Mouse (Mus musculus) heart, embryonic 16.5 days (tissue): ENCODE results near the gene Grasp. TPM values are rescaled to one million over a fixed set of nuclear protein-coding genes. Genes with fewer than 3 reads are reported as not detected.

Experiments
- ATAC-seq: fragments of 200-750 bp; cut with Nextera tagmentation; replicated peaks from 2 replicates; pipeline ENCODE4 v1.8.0; 2017; ENCODE audit warnings: moderate number of reproducible peaks; ENCODE audit not compliant: insufficient read depth, low FRiP score; ENCODE audit errors: extremely low read depth
- H3K27ac ChIP-seq: fragments of 300-500 bp; sonication (generic); 2 replicates; pipeline ENCODE4 v1.5.1; 2014; ENCODE audit warnings: mild to moderate bottlenecking, low read length, control low read depth, moderate library complexity
- H3K27me3 ChIP-seq: fragments of 300-500 bp; sonication (generic); 2 replicates; pipeline ENCODE4 v1.6.1; 2014; ENCODE audit warnings: low read length, mixed read lengths; ENCODE audit not compliant: control insufficient read depth, insufficient read depth
- H3K36me3 ChIP-seq: fragments of 300-500 bp; sonication (generic); 2 replicates; pipeline ENCODE4 v1.6.1; 2014; ENCODE audit not compliant: control insufficient read depth, insufficient read depth
- H3K4me1 ChIP-seq: fragments of 300-500 bp; sonication (generic); 2 replicates; pipeline ENCODE4 v1.6.1; 2014; ENCODE audit warnings: low read length, mixed read lengths; ENCODE audit not compliant: control insufficient read depth, insufficient read depth
- H3K4me2 ChIP-seq: fragments of 300-500 bp; sonication (generic); 2 replicates; pipeline ENCODE4 v1.6.1; 2014; ENCODE audit warnings: low read depth, mild to moderate bottlenecking, control low read depth, low read length
- H3K4me3 ChIP-seq: fragments of 300-500 bp; sonication (generic); 2 replicates; pipeline ENCODE4 v1.5.1; 2014; ENCODE audit warnings: mild to moderate bottlenecking, control low read depth, low read length
- H3K9ac ChIP-seq: fragments of 300-500 bp; sonication (generic); 2 replicates; pipeline ENCODE4 v1.6.1; 2014; ENCODE audit warnings: low read length, control low read depth
- H3K9me3 ChIP-seq: fragments of 300-500 bp; sonication (generic); replicated peaks from 2 replicates; pipeline ENCODE4 v1.6.1; 2016; ENCODE audit warnings: low read length; ENCODE audit not compliant: control insufficient read depth
- WGBS: fragments of 180-500 bp; shearing (Covaris S2); extraction: QIAGEN DNeasy Blood & Tissue Kit; methylation state at CpG from one replicate; pipeline ENCODE4 v1.1.7; 2014; 5-methylcytosine and 5-hydroxymethylcytosine counted together
- polyA plus RNA-seq: library from polyadenylated mRNA; unstranded; fragments of >200 nt; fragmentation: Nextera tagmentation; extraction: Ambion mirVana; gene quantifications from 2 replicates; pipeline ENCODE4 v1.2.1, GENCODE M21; 2015

Grasp gene
- polyA plus RNA-seq = 3.1 and 3.4 TPM in 2 replicates

GRCm38 (mm10) chr15:101224006-101224906 lies at the start of gene Grasp:
Gene Grasp (plus strand): TSS chr15:101224188.
- Histone ChIP-seq H3K27me3 (peaks cover 11% of the 10 kb centered on the region), H3K9me3 (no peaks in the 10 kb centered on the region), H3K27ac (peak within 1 kb of the TSS; percentile 86), H3K4me1 (peaks cover 27% of the 10 kb centered on the region), H3K4me2 (peak within 1 kb of the TSS; percentile 88), H3K36me3 (peaks cover 6% of the 10 kb centered on the region; the same call in 1 of the 2 replicates), H3K4me3 (peak within 1 kb of the TSS; percentile 90), H3K9ac (peak within 1 kb of the TSS; percentile 94)
- peak; percentile 90 for ATAC-seq
- under 1% methylated on average over 74 of the region's 77 CpGs for WGBS

GRCm38 (mm10) chr15:101174294-101175130 lies 49.5 kb upstream of the Grasp start:
- H3K9ac ChIP-seq = peak overlapping the region; percentile 96
- H3K27ac ChIP-seq = peak overlapping the region; percentile 78
- H3K27me3 ChIP-seq = no peaks in the 10 kb centered on the region
- H3K4me2 ChIP-seq = peak overlapping the region; percentile 78
- WGBS = 2% methylated on average over 32 of the region's 46 CpGs
- H3K9me3 ChIP-seq = no peaks in the 10 kb centered on the region
- no peaks in the 10 kb centered on the region for H3K36me3 ChIP-seq
- peak; percentile 21; the same call in 1 of the 2 replicates for ATAC-seq
- peaks cover 45% of the 10 kb centered on the region for H3K4me1 ChIP-seq
- H3K4me3 ChIP-seq = peak overlapping the region; percentile 79

DNA sequence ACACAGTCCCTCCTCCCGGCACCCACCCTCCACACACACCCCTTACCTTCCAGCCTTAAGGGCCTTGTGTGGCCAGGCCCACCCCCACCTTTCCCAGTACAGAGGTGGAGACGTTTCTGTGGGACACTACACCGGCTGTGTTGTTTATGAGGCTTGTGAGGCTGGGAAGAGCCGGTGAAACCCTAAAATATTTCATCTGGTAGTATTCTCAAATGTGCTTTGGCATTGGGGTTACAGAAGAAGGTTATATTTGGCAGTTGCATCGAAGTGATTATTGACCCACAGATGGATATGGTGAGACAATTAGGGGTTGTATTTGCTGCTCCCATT lies 48.9 kb upstream of the Grasp start:
- 11% methylated on average over 5 of the region's 5 CpGs for whole genome bisulfite sequencing
- peak overlapping the region; percentile 89 for H3K27ac ChIP-seq

GRCm38 (mm10) chr15:101175613-101176283 lies 48.2 kb upstream of the Grasp start:
- Histone ChIP-seq H3K9ac (peak overlapping the region; percentile 96), H3K4me2 (peak overlapping the region; percentile 78), H3K36me3 (no peaks in the 10 kb centered on the region), H3K27me3 (no peaks in the 10 kb centered on the region), H3K4me1 (peaks cover 56% of the 10 kb centered on the region), H3K4me3 (peak overlapping the region; percentile 79), H3K27ac (peak overlapping the region; percentile 89), H3K9me3 (no peaks in the 10 kb centered on the region)
- 23% methylated on average over 17 of the region's 17 CpGs for WGBS
- no peak for ATAC-seq

More for the DNA sequence above, 48.9 kb upstream of the Grasp start:
- Histone ChIP-seq H3K9ac (peak overlapping the region; percentile 96), H3K4me1 (peaks cover 49% of the 10 kb centered on the region), H3K36me3 (no peaks in the 10 kb centered on the region), H3K4me3 (peak overlapping the region; percentile 79), H3K27me3 (no peaks in the 10 kb centered on the region), H3K9me3 (no peaks in the 10 kb centered on the region), H3K4me2 (peak overlapping the region; percentile 78)
- no peak for ATAC-seq

GRCm38 (mm10) chr15:101176284-101176680 lies 47.7 kb upstream of the Grasp start:
- no peak for ATAC-seq
- Histone ChIP-seq H3K27ac (peak overlapping the region; percentile 89), H3K9me3 (no peaks in the 10 kb centered on the region), H3K9ac (peak overlapping the region; percentile 96; the same call in 1 of the 2 replicates), H3K4me2 (peak overlapping the region; percentile 78), H3K36me3 (no peaks in the 10 kb centered on the region), H3K27me3 (no peaks in the 10 kb centered on the region), H3K4me1 (peaks cover 59% of the 10 kb centered on the region), H3K4me3 (peak overlapping the region; percentile 79; the same call in 1 of the 2 replicates)
- WGBS = 26% methylated on average over 3 of the region's 3 CpGs

DNA sequence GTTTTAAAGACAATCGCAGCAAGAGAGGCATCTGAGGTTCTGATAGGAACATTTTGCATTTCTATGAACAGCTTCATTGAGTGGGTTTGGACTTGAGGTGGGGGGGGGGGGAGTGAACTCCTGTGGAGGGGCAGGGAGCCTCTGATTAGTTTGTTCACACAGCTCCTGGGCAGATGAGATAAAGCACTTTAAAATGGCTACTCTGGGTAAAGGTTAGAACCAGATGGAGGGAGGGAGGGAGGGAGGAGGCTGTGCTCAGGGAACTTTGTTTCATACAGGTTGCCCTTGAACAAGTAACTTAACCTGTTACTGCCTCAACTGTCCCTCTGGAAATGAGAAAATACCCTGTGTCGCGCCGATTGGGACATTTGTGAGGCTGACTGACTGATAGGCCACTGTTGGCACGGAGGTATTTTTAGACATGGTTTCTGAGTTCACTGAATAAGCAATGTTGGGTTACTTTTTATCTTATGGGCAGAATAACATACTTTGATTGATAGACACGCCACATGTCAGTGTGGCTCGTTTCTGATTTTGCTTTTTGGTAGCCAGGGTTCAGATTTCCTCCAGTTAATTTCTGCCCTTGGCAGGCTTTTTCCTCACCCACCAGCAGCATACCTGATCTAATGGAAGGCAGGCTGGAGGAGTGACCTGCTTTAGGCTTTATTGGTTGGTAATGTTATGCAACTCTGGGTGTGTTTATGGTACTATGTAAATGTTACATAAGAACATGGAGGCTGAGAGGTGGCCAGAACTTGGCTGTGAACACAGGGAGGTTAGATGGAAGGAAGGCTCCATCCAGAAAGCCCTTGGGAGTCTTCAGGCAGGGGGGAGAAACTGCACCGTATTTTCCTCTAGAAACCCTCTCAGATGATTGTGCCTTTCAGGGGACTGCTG lies 46.9 kb upstream of the Grasp start:
- ATAC-seq = no peak
- H3K4me3 ChIP-seq = peak overlapping the region; percentile 6; the same call in 1 of the 2 replicates
- no peaks in the 10 kb centered on the region for H3K27me3 ChIP-seq
- H3K27ac ChIP-seq = peak overlapping the region; percentile 89
- H3K4me1 ChIP-seq = peaks cover 64% of the 10 kb centered on the region
- no peaks in the 10 kb centered on the region for H3K9me3 ChIP-seq
- WGBS = 27% methylated on average over 8 of the region's 8 CpGs
- H3K9ac ChIP-seq = peak overlapping the region; percentile 50; the same call in 1 of the 2 replicates
- peak overlapping the region; percentile 78 for H3K4me2 ChIP-seq
- no peaks in the 10 kb centered on the region for H3K36me3 ChIP-seq

- no peak overlapping the region for H3K9ac ChIP-seq
- WGBS = 64% methylated on average over 15 of the region's 15 CpGs
- H3K27ac ChIP-seq = no peak overlapping the region
- H3K9me3 ChIP-seq = no peaks in the 10 kb centered on the region
- H3K4me2 ChIP-seq = no peak overlapping the region
- H3K4me1 ChIP-seq = peaks cover 57% of the 10 kb centered on the region
- no peaks in the 10 kb centered on the region for H3K27me3 ChIP-seq
- no peaks in the 10 kb centered on the region for H3K36me3 ChIP-seq
- no peak overlapping the region for H3K4me3 ChIP-seq
- no peak for ATAC-seq
Measured at GRCm38 (mm10) chr15:101180363-101181105, 43.5 kb upstream of the Grasp start.
